Comparison of ENCODE assay signal across 16 mouse cellular contexts in the genomic region with DNA sequence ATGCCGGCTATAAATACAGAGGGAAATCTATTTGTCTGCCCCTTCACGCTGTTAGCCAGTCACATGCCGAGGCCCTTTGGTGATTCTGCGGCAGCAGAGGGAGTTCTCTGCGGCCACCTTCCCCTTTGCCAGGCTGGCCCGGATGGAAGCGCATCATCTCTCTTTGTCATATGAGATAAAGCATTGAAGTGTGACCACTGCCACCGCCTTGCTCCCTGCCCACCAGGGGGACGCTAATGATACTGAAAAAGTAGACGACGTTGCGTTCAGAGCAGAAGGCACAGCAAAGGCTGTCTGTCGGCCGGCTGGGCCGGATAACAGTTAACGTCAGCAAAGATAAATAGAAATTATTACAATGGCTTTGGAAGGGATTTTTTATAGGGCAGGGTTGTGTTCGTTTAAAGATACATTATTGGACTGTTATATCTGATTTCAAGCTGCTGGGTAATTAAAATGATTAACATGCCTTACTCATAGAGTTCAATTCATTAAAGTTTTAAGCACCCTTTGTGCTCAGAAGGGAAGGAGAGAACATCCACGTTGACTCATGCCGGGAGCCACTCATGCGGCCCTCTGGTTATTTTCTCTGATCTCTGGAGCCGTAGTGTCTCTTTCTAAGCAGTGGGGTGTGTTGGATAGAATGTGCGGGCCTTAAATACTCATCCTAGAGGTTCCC.
DNase-seq lines count a peak whose midpoint lies in the region; ATAC-seq lines count a peak whose summit lies in the region.
"Had no signal": no experiment of that assay in that cellular context is flagged by ENCODE, and none has a peak within 500 bp of the region (broad histone marks: within the 10 kb centered on the region; RNA-seq: fewer than 3 reads in every experiment).

No protein-coding gene starts in this region.

- no peaks in the 10 kb centered on the region for H3K27me3 ChIP-seq in midbrain, embryonic 14.5 days (ENCODE audit: control insufficient read depth, insufficient read depth, low read length)
- H3K27me3 ChIP-seq in midbrain, embryonic 10.5 days (ENCODE audit: low read depth, poor library complexity, severe bottlenecking): no peaks in the 10 kb centered on the region
- no peaks in the 10 kb centered on the region for H3K27me3 ChIP-seq in midbrain, embryonic 16.5 days (ENCODE audit: control insufficient read depth, insufficient read depth, low read depth, low read length)
- H3K27me3 ChIP-seq in heart, embryonic 10.5 days (ENCODE audit: insufficient read depth, poor library complexity, severe bottlenecking): no peaks in the 10 kb centered on the region
- H3K27me3 ChIP-seq: liver, embryonic 15.5 days had no signal

- no peaks in the 10 kb centered on the region for H3K9me3 ChIP-seq in midbrain, embryonic 14.5 days (ENCODE audit: control insufficient read depth, low read length)
- no peaks in the 10 kb centered on the region for H3K9me3 ChIP-seq in midbrain, embryonic 10.5 days (replicated peaks)
- H3K9me3 ChIP-seq in midbrain, embryonic 16.5 days (replicated peaks; ENCODE audit: control insufficient read depth, low read length, poor library complexity, severe bottlenecking): no peaks in the 10 kb centered on the region
- H3K9me3 ChIP-seq in heart, embryonic 10.5 days: no peaks in the 10 kb centered on the region
- H3K9me3 ChIP-seq: limb, embryonic 10.5 days; liver, embryonic 15.5 days had no signal

- WGBS in midbrain, embryonic 14.5 days: 39% methylated on average over 22 of the region's 22 CpGs
- 70% methylated on average over 22 of the region's 22 CpGs for WGBS in midbrain, embryonic 10.5 days
- WGBS in midbrain, embryonic 16.5 days: 40% methylated on average over 22 of the region's 22 CpGs
- WGBS in heart, embryonic 10.5 days: 78% methylated on average over 22 of the region's 22 CpGs

- no peak overlapping the region for H3K4me2 ChIP-seq in midbrain, embryonic 14.5 days (ENCODE audit: low read length)
- no peak overlapping the region; the same call in 1 of the 2 replicates for H3K4me2 ChIP-seq in midbrain, embryonic 16.5 days (ENCODE audit: low read length)
- H3K4me2 ChIP-seq: liver, embryonic 15.5 days had no signal

- H3K27ac ChIP-seq in midbrain, embryonic 14.5 days (replicated peaks; ENCODE audit: low read depth, low read length): no peak overlapping the region
- no peak overlapping the region for H3K27ac ChIP-seq in midbrain, embryonic 10.5 days (replicated peaks)
- peak overlapping the region; percentile 13; the same call in 1 of the 2 replicates for H3K27ac ChIP-seq in midbrain, embryonic 16.5 days (ENCODE audit: low read length)
- no peak overlapping the region for H3K27ac ChIP-seq in heart, embryonic 10.5 days
- H3K27ac ChIP-seq: heart, adult 2 months; limb, embryonic 10.5 days; liver, embryonic 15.5 days; macrophage had no signal

- no peak; the same call in 1 of the 2 replicates for ATAC-seq in midbrain, embryonic 14.5 days (ENCODE audit: low FRiP score, low TSS enrichment)
- ATAC-seq in midbrain, embryonic 16.5 days: no peak

- peak; percentile 30 for DNase-seq in embryo, embryonic 11 days
- DNase-seq in embryo, embryonic 9.5 days (ENCODE audit: extremely low spot score): no peak
- peak; percentile 57 for DNase-seq in midbrain, embryonic 14.5 days
- no peak for DNase-seq in midbrain, embryonic 10.5 days (ENCODE audit: low spot score)
- DNase-seq in thymus, postnatal 10 days (ENCODE audit: low spot score in 2 of 2): no peak
- DNase-seq in heart, embryonic 10.5 days (ENCODE audit: low spot score): no peak
- DNase-seq in cerebellum, adult 9-11 months: no peak
- DNase-seq: cerebellum, adult 8-10 months; heart, adult 2 months; heart, postnatal 4 days; layer of hippocampus, adult 9-11 months; right cerebral cortex, postnatal 25 days had no signal

- H3K4me3 ChIP-seq in midbrain, embryonic 14.5 days (replicated peaks; ENCODE audit: low read depth, low read length): no peak overlapping the region
- H3K4me3 ChIP-seq in midbrain, embryonic 10.5 days: no peak overlapping the region
- no peak overlapping the region for H3K4me3 ChIP-seq in midbrain, embryonic 16.5 days (ENCODE audit: low read depth, low read length)
- no peak overlapping the region for H3K4me3 ChIP-seq in heart, embryonic 10.5 days
- H3K4me3 ChIP-seq: heart, adult 2 months; limb, embryonic 10.5 days; liver, embryonic 15.5 days had no signal

- no peaks in the 10 kb centered on the region for H3K36me3 ChIP-seq in midbrain, embryonic 14.5 days (ENCODE audit: control insufficient read depth, insufficient read depth, low read length)
- no peaks in the 10 kb centered on the region for H3K36me3 ChIP-seq in midbrain, embryonic 10.5 days
- no peaks in the 10 kb centered on the region for H3K36me3 ChIP-seq in midbrain, embryonic 16.5 days (ENCODE audit: control insufficient read depth, insufficient read depth, low read length)
- H3K36me3 ChIP-seq in heart, embryonic 10.5 days: no peaks in the 10 kb centered on the region
- H3K36me3 ChIP-seq: limb, embryonic 10.5 days; liver, embryonic 15.5 days had no signal

- H3K9ac ChIP-seq in midbrain, embryonic 14.5 days (replicated peaks; ENCODE audit: low read length): no peak overlapping the region
- H3K9ac ChIP-seq in midbrain, embryonic 16.5 days (ENCODE audit: low read depth, low read length): no peak overlapping the region
- H3K9ac ChIP-seq: liver, embryonic 15.5 days had no signal

- H3K4me1 ChIP-seq in midbrain, embryonic 14.5 days (ENCODE audit: control insufficient read depth, insufficient read depth, low read length): no peaks in the 10 kb centered on the region
- no peaks in the 10 kb centered on the region for H3K4me1 ChIP-seq in midbrain, embryonic 10.5 days
- peaks cover 7% of the 10 kb centered on the region; the same call in 1 of the 2 replicates for H3K4me1 ChIP-seq in midbrain, embryonic 16.5 days (ENCODE audit: control insufficient read depth, insufficient read depth, low read length)
- H3K4me1 ChIP-seq in heart, embryonic 10.5 days: no peaks in the 10 kb centered on the region
- H3K4me1 ChIP-seq: liver, embryonic 15.5 days had no signal

Comparison
In these comparisons a context has a peak if more than half of its experiments do, and no peak if none do; other contexts are left out.
1. DNase-seq: peak in embryo, embryonic 11 days (single experiment) and midbrain, embryonic 14.5 days (single experiment); none in embryo, embryonic 9.5 days (single experiment), midbrain, embryonic 10.5 days (single experiment), thymus, postnatal 10 days (0 of 2), heart, embryonic 10.5 days (single experiment) and cerebellum, adult 9-11 months (single experiment).